Mouse (Mus musculus) embryo, embryonic 10 days (tissue): ENCODE data around the gene Zg16.
"Not testable (repeated sequence)": the region's sequence is repeated elsewhere in the genome, so short reads cannot be mapped to it uniquely, and the experiment has no call there.

ENCODE experiments used
- DNase-seq: peaks from one replicate; pipeline ENCODE4 v3.0.0-alpha.2; 2015; ENCODE audit warnings: low spot score

Gene Zg16

GRCm38 (mm10) chr7:127104560-127105332 is 17.6 kb upstream of the Zg16 start:
- DNase-seq = peak; percentile 89

- no peak for DNase-seq
These were observed 16.8 kb upstream of the Zg16 start for GRCm38 (mm10) chr7:127103960-127104359.

GRCm38 (mm10) chr7:127102148-127102547 is 15.0 kb upstream of the Zg16 start:
- DNase-seq = no peak

- DNase-seq = no peak
These were observed 14.4 kb upstream of the Zg16 start for GRCm38 (mm10) chr7:127101451-127102016.

- no peak for DNase-seq
These were observed 12.4 kb upstream of the Zg16 start for GRCm38 (mm10) chr7:127099528-127099927.

GRCm38 (mm10) chr7:127098950-127099349 is 11.8 kb upstream of the Zg16 start:
- DNase-seq = no peak

GRCm38 (mm10) chr7:127098521-127098920 is 11.4 kb upstream of the Zg16 start:
- no peak for DNase-seq

- DNase-seq = no peak
These were observed 9.3 kb upstream of the Zg16 start for GRCm38 (mm10) chr7:127096456-127096855.

- no peak for DNase-seq
These were observed 6.8 kb upstream of the Zg16 start for GRCm38 (mm10) chr7:127093914-127094313.

- no peak for DNase-seq
These were observed 4.2 kb upstream of the Zg16 start, which contains the start of gene AI467606 for GRCm38 (mm10) chr7:127091114-127091896. TSS of gene AI467606 (plus strand) at chr7:127091359.

GRCm38 (mm10) chr7:127090154-127091113 is 3.3 kb upstream of the Zg16 start:
- DNase-seq = no peak

- DNase-seq = peak; percentile 33
These were observed 2.0 kb upstream of the Zg16 start for GRCm38 (mm10) chr7:127088901-127089845.

GRCm38 (mm10) chr7:127088083-127088482 is 955 bp upstream of the Zg16 start:
- DNase-seq = no peak

GRCm38 (mm10) chr7:127085751-127086150 is 1.4 kb downstream of the Zg16 start:
- not testable (repeated sequence) for DNase-seq

- no peak for DNase-seq
These were observed 2.3 kb downstream of the Zg16 start for GRCm38 (mm10) chr7:127084794-127085193.

- DNase-seq = no peak
These were observed 3.4 kb downstream of the Zg16 start for GRCm38 (mm10) chr7:127083689-127084088.

GRCm38 (mm10) chr7:127082995-127083394 is 4.1 kb downstream of the Zg16 start:
- no peak for DNase-seq

GRCm38 (mm10) chr7:127082271-127082670 is 4.9 kb downstream of the Zg16 start:
- DNase-seq = no peak

GRCm38 (mm10) chr7:127080045-127080444 is 7.1 kb downstream of the Zg16 start:
- no peak for DNase-seq

- no peak for DNase-seq
These were observed 9.4 kb downstream of the Zg16 start for GRCm38 (mm10) chr7:127077692-127078091.

GRCm38 (mm10) chr7:127076188-127076587 is 10.9 kb downstream of the Zg16 start:
- DNase-seq = no peak
